Mouse (Mus musculus): ENCODE measurements around the gene Cyp2d11.
A peak's percentile ranks its signal among the peaks of the same experiment; 100 is the strongest.
"Not testable (repeated sequence)": the region's sequence is repeated elsewhere in the genome, so short reads cannot be mapped to it uniquely, and the experiment has no call there.

The Cyp2d11 gene

GRCm38 (mm10) chr15:82379871-82380713, 13.7 kb downstream of the Cyp2d11 start, which contains the start of gene Cyp2d22:
Gene Cyp2d22 (minus strand): TSS chr15:82380260.
- peak; percentile 54 to 65 for DNase-seq

- DNase-seq: no peak
Measured at GRCm38 (mm10) chr15:82379511-82379870, 14.3 kb downstream of the Cyp2d11 start.

GRCm38 (mm10) chr15:82378261-82379180, 15.3 kb downstream of the Cyp2d11 start:
- DNase-seq: no peak

- DNase-seq: no peak
Measured at GRCm38 (mm10) chr15:82377701-82378100, 16.1 kb downstream of the Cyp2d11 start.

GRCm38 (mm10) chr15:82376393-82377138, 17.3 kb downstream of the Cyp2d11 start:
- no peak for DNase-seq

GRCm38 (mm10) chr15:82375855-82376254, 18.0 kb downstream of the Cyp2d11 start:
- DNase-seq: no peak

GRCm38 (mm10) chr15:82374437-82374836, 19.4 kb downstream of the Cyp2d11 start:
- DNase-seq: no peak

GRCm38 (mm10) chr15:82372991-82373390, 20.8 kb downstream of the Cyp2d11 start:
- no peak for DNase-seq

- no peak for DNase-seq
Measured at GRCm38 (mm10) chr15:82372446-82372845, 21.4 kb downstream of the Cyp2d11 start.

GRCm38 (mm10) chr15:82368851-82369250, 25.0 kb downstream of the Cyp2d11 start:
- DNase-seq: no peak

- DNase-seq: no peak
Measured at GRCm38 (mm10) chr15:82368146-82368545, 25.7 kb downstream of the Cyp2d11 start.

- not testable (repeated sequence) for DNase-seq
Measured at GRCm38 (mm10) chr15:82364561-82364960, 29.3 kb downstream of the Cyp2d11 start.

GRCm38 (mm10) chr15:82363801-82364200, 30.0 kb downstream of the Cyp2d11 start:
- DNase-seq: not testable (repeated sequence)

- no peak for DNase-seq
Measured at GRCm38 (mm10) chr15:82362234-82362633, 31.6 kb downstream of the Cyp2d11 start.

- DNase-seq: no peak
Measured at GRCm38 (mm10) chr15:82361459-82362018, 32.3 kb downstream of the Cyp2d11 start.

- no peak for DNase-seq
Measured at GRCm38 (mm10) chr15:82358431-82359260, 35.2 kb downstream of the Cyp2d11 start.

GRCm38 (mm10) chr15:82354126-82354945, 39.5 kb downstream of the Cyp2d11 start, which contains the start of gene Ndufa6:
Gene Ndufa6 (minus strand): TSS chr15:82354322.
- DNase-seq: peak; percentile 98 to 99

GRCm38 (mm10) chr15:82353745-82354113, 40.1 kb downstream of the Cyp2d11 start:
- DNase-seq: no peak

GRCm38 (mm10) chr15:82353078-82353744, 40.6 kb downstream of the Cyp2d11 start:
- peak in 1 of 2 experiments; percentile 41 for DNase-seq

GRCm38 (mm10) chr15:82351480-82351879, 42.3 kb downstream of the Cyp2d11 start:
- no peak for DNase-seq

Data from cerebellum, postnatal 25 days (tissue).